Mouse (Mus musculus) CH12.LX (cell line): ENCODE data around the gene A530064D06Rik. TPM values are rescaled to one million over a fixed set of nuclear protein-coding genes. Genes with fewer than 3 reads are reported as not detected.

Source experiments
- DNase-seq: peaks from one replicate; pipeline ENCODE4 v3.0.0-alpha.2; 2013; ENCODE audit errors: extremely low read depth
- H3K27ac ChIP-seq: 2 replicates; pipeline ENCODE4 v1.5.1; 2012; ENCODE audit warnings: low read depth, mild to moderate bottlenecking, control low read depth, moderate library complexity; ENCODE audit not compliant: insufficient read depth
- H3K27me3 ChIP-seq: replicated peaks from 2 replicates; pipeline ENCODE3; 2012; ENCODE audit warnings: inconsistent platforms
- H3K36me3 ChIP-seq, 2 experiments: replicated peaks in 1 of 2; 2 replicates each; pipeline versions ENCODE3 to v1.6.1; 2012; ENCODE audit warnings: inconsistent platforms in 1 of 2, low read length in 1 of 2, mild to moderate bottlenecking in 1 of 2, mixed read lengths in 1 of 2, moderate library complexity in 1 of 2; ENCODE audit not compliant: control insufficient read depth in 1 of 2, insufficient read depth in 1 of 2
- H3K4me1 ChIP-seq, 2 experiments: 2 replicates each; pipeline ENCODE4 v1.6.1; 2012; ENCODE audit warnings: inconsistent platforms in 1 of 2, moderate library complexity in 1 of 2; ENCODE audit not compliant: insufficient read depth in 2 of 2, control insufficient read depth in 1 of 2
- H3K4me2 ChIP-seq: 2 replicates; pipeline ENCODE4 v1.6.1; 2012; ENCODE audit warnings: low read depth, mild to moderate bottlenecking, control low read depth; ENCODE audit not compliant: poor library complexity, insufficient read depth, severe bottlenecking
- H3K4me3 ChIP-seq, 3 experiments: fragments of 150-350 bp in 1 of 3; sonication (generic) in 1 of 3; replicated peaks in 1 of 3; 2 replicates each; pipeline versions ENCODE3 to v1.5.1; 2011 to 2012; ENCODE audit warnings: low read depth in 2 of 3, low read length in 2 of 3, mild to moderate bottlenecking in 2 of 3, moderate library complexity in 2 of 3, control low read depth in 1 of 3, improper control_type of control experiment in 1 of 3, inconsistent platforms in 1 of 3, mixed read lengths in 1 of 3; ENCODE audit not compliant: poor library complexity in 1 of 3
- H3K79me2 ChIP-seq: replicated peaks from 2 replicates; pipeline ENCODE4 v1.6.1; 2012; ENCODE audit warnings: mild to moderate bottlenecking, moderate library complexity; ENCODE audit not compliant: control insufficient read depth, poor library complexity, insufficient read depth, severe bottlenecking; ENCODE audit errors: extremely low read depth
- H3K9ac ChIP-seq: 2 replicates; pipeline ENCODE4 v1.6.1; 2012; ENCODE audit warnings: low read depth, mild to moderate bottlenecking, control low read depth, moderate library complexity; ENCODE audit not compliant: insufficient read depth
- H3K9me3 ChIP-seq: replicated peaks from 2 replicates; pipeline ENCODE3; 2012; ENCODE audit warnings: low read length, inconsistent platforms, mixed read lengths
- BHLHE40 ChIP-seq: IDR thresholded peaks from 2 replicates; pipeline ENCODE4 v1.6.1; 2011; ENCODE audit warnings: mild to moderate bottlenecking, low read depth, low read length, improper control_type of control experiment
- CHD2 ChIP-seq: IDR thresholded peaks from 2 replicates; pipeline ENCODE4 v1.6.1; 2011; ENCODE audit warnings: low read length, improper control_type of control experiment
- CTCF ChIP-seq, 2 experiments: IDR thresholded peaks in 1 of 2; conservative IDR thresholded peaks in 1 of 2; 2 replicates each; pipeline ENCODE4 v1.5.1; 2011 to 2012; ENCODE audit warnings: low read depth in 2 of 2, low read length in 2 of 2, improper control_type of control experiment in 1 of 2, inconsistent platforms in 1 of 2, mild to moderate bottlenecking in 1 of 2, moderate library complexity in 1 of 2
- E2F4 ChIP-seq: IDR thresholded peaks from 2 replicates; pipeline ENCODE4 v1.6.1; 2011; ENCODE audit warnings: low read depth, low read length, improper control_type of control experiment; ENCODE audit not compliant: insufficient replicate concordance
- ELF1 ChIP-seq: IDR thresholded peaks from 2 replicates; pipeline ENCODE4 v1.6.1; 2014; ENCODE audit warnings: low read depth, mild to moderate bottlenecking, inconsistent platforms, low read length, improper control_type of control experiment
- GABPA ChIP-seq: IDR thresholded peaks from 2 replicates; pipeline ENCODE4 v1.6.1; 2012; ENCODE audit warnings: low read depth, low read length, improper control_type of control experiment, inconsistent platforms; ENCODE audit not compliant: insufficient replicate concordance
- HCFC1 ChIP-seq: IDR thresholded peaks from 2 replicates; pipeline ENCODE4 v1.6.1; 2012; ENCODE audit warnings: low read depth, mild to moderate bottlenecking, inconsistent platforms, low read length, improper control_type of control experiment
- IRF4 ChIP-seq: IDR thresholded peaks from 2 replicates; pipeline ENCODE4 v1.6.1; 2014; ENCODE audit warnings: low read depth, mild to moderate bottlenecking, inconsistent platforms, low read length, improper control_type of control experiment
- KAT2A ChIP-seq: IDR thresholded peaks from 2 replicates; pipeline ENCODE4 v1.6.1; 2012; ENCODE audit warnings: low read length, improper control_type of control experiment, inconsistent platforms; ENCODE audit not compliant: insufficient replicate concordance
- MAFK ChIP-seq: IDR thresholded peaks from 2 replicates; pipeline ENCODE4 v1.6.1; 2011; ENCODE audit warnings: low read length, improper control_type of control experiment; ENCODE audit not compliant: insufficient replicate concordance
- MAX ChIP-seq: IDR thresholded peaks from 2 replicates; pipeline ENCODE4 v1.6.1; 2011; ENCODE audit warnings: low read length, improper control_type of control experiment
- MAZ ChIP-seq: IDR thresholded peaks from 2 replicates; pipeline ENCODE4 v1.6.1; 2012; ENCODE audit warnings: low read depth, mild to moderate bottlenecking, inconsistent platforms, low read length, improper control_type of control experiment, moderate library complexity
- MEF2A ChIP-seq: IDR thresholded peaks from 2 replicates; pipeline ENCODE4 v1.6.1; 2014; ENCODE audit warnings: low read depth, mild to moderate bottlenecking, inconsistent platforms, low read length, improper control_type of control experiment, borderline replicate concordance
- MYC ChIP-seq: IDR thresholded peaks from 2 replicates; pipeline ENCODE4 v1.6.1; 2011; ENCODE audit warnings: low read depth, mild to moderate bottlenecking, improper control_type of control experiment, low read length
- NELFE ChIP-seq: IDR thresholded peaks from 2 replicates; pipeline ENCODE4 v1.6.1; 2011; ENCODE audit warnings: low read depth, low read length, improper control_type of control experiment
- NRF1 ChIP-seq: IDR thresholded peaks from 2 replicates; pipeline ENCODE4 v1.6.1; 2014; ENCODE audit warnings: low read depth, mild to moderate bottlenecking, inconsistent platforms, low read length, improper control_type of control experiment, moderate library complexity
- PAX5 ChIP-seq: IDR thresholded peaks from 2 replicates; pipeline ENCODE4 v1.6.1; 2012; ENCODE audit warnings: low read length, inconsistent platforms, mixed read lengths
- POLR2A ChIP-seq: IDR thresholded peaks from 2 replicates; pipeline ENCODE4 v1.6.1; 2011; ENCODE audit warnings: low read depth, mild to moderate bottlenecking, improper control_type of control experiment, low read length
- POLR2AphosphoS2 ChIP-seq: IDR thresholded peaks from 2 replicates; pipeline ENCODE4 v1.6.1; 2011; ENCODE audit warnings: low read depth, low read length, improper control_type of control experiment
- RAD21 ChIP-seq: IDR thresholded peaks from 2 replicates; pipeline ENCODE4 v1.6.1; 2011; ENCODE audit warnings: low read depth, mild to moderate bottlenecking, low read length, improper control_type of control experiment, moderate library complexity
- RCOR1 ChIP-seq: conservative IDR thresholded peaks from 2 replicates; pipeline ENCODE4 v1.6.1; 2012; ENCODE audit warnings: low read depth, mild to moderate bottlenecking, inconsistent platforms, low read length, improper control_type of control experiment
- SIN3A ChIP-seq: IDR thresholded peaks from 2 replicates; pipeline ENCODE4 v1.6.1; 2012; ENCODE audit warnings: low read length, improper control_type of control experiment, inconsistent platforms
- SMC3 ChIP-seq: IDR thresholded peaks from 2 replicates; pipeline ENCODE4 v1.6.1; 2011; ENCODE audit warnings: low read depth, low read length, improper control_type of control experiment
- TBP ChIP-seq: conservative IDR thresholded peaks from 2 replicates; pipeline ENCODE4 v1.6.1; 2011; ENCODE audit warnings: low read depth, low read length, improper control_type of control experiment
- TCF12 ChIP-seq: IDR thresholded peaks from 2 replicates; pipeline ENCODE4 v1.6.1; 2014; ENCODE audit warnings: low read depth, mild to moderate bottlenecking, inconsistent platforms, low read length, improper control_type of control experiment
- USF2 ChIP-seq: conservative IDR thresholded peaks from 2 replicates; pipeline ENCODE4 v1.6.1; 2011; ENCODE audit warnings: low read depth, low read length, improper control_type of control experiment
- ZC3H11A ChIP-seq: IDR thresholded peaks from 2 replicates; pipeline ENCODE4 v1.6.1; 2012; ENCODE audit warnings: low read depth, mild to moderate bottlenecking, inconsistent platforms, low read length, improper control_type of control experiment
- ZKSCAN1 ChIP-seq: IDR thresholded peaks from 2 replicates; pipeline ENCODE4 v1.6.1; 2012; ENCODE audit warnings: low read depth, inconsistent platforms, low read length, improper control_type of control experiment, borderline replicate concordance
- ZNF384 ChIP-seq: IDR thresholded peaks from 2 replicates; pipeline ENCODE4 v1.6.1; 2012; ENCODE audit warnings: low read depth, low read length, improper control_type of control experiment, inconsistent platforms
- dilution Hi-C: fragments of 300-500 bp; cut with MboI; formaldehyde crosslinking; loops from 2 replicates; pipeline ENCODE4 v1.14.3; 2020; ENCODE audit warnings: low sequenced_read_pairs; ENCODE audit not compliant: extremely low pct_unique_long_range_greater_than_20kb, extremely low pct_ligation_motif_present
- in situ Hi-C: fragments of 300-500 bp; cut with MboI; formaldehyde crosslinking; loops from 3 replicates; pipeline ENCODE4 v1.14.3; 2019; ENCODE audit warnings: low sequenced_read_pairs, low pct_ligation_motif_present, low pct_unique_long_range_greater_than_20kb, mixed read lengths
- polyA plus RNA-seq: library from polyadenylated mRNA; unstranded; fragments of >175 nt; gene quantifications from 2 replicates; pipeline ENCODE4 v1.2.1, GENCODE M21; 2012; ENCODE audit warnings: low read depth; ENCODE audit not compliant: insufficient read length
- total RNA-seq, 2 experiments: library from RNA; depleted of rRNA; stranded (reverse); fragments of 300-350 nt in 1 of 2; fragments of >200 nt in 1 of 2; gene quantifications; 2 replicates each; pipeline ENCODE4 v1.2.3; 2012 to 2014

A530064D06Rik gene
- total and polyA plus RNA-seq, 3 experiments, result 0.15 to 0.60 TPM; not detected in 1

DNA sequence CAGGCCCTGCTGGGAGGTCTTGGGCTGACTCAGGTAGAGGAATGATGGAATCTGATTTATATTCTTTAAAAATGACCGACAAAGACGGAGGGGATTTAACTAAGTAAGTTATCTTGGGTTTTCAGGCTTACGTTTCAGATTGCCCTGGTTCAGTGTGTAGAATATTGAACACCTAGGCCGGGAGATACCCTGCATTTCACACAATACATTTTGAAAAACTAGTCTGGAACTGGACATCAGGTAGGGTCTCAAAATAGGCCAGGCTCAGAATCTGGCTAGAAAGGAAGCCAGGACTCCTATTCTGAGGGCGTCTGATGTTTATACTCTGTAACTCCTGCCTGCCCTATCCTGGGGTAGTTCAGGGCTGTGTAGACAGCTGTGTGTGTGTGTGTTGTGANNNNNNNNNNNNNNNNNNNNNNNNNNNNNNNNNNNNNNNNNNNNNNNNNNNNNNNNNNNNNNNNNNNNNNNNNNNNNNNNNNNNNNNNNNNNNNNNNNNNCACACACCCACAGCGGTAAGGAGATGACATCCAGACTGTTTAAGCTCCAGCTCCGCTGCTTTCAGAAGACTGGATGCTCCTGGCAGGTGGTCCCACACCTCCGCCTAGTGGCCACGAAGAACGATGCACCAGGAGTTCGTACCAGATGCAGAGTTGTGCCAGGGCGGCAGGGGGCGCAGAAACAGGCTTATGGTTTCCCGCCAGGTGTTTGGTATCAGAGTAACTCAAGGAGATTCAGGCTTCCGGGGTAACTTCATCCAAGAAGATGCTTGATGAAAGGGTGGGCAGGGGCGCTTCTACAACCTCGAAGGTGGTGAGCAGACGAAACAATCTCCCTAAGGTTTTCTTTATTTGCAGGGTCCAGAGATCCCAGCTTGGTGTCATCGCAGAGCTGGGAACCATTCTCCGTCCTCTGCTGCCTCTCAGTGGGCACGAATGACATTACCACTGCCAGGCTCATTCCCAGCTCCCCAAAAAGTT is 66.3 kb downstream of the A530064D06Rik start:
- dilution Hi-C loops, result no loop called here

DNA sequence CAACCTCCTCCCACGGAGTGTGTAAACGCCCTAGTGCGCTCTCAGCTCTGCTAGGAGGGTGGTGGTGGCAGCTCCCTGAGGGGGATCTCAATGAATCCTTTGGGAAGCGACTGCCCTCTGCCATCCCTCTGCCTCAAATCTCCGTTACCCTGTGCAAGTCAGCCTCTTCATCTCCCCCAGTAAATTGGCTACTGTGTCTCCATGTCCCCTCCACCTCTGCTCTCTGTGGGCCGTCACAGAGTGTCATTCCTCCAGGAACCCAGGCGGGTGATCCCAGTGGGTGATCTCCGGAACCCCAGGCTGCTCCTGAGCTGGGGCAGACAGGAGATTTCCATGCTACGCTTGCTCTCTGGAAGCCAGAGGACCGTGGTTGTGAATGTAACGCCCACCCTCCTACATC is 67.8 kb downstream of the A530064D06Rik start:
- TF ChIP-seq NELFE (no peak), ELF1 (no peak), MAFK (no peak), MAZ (no peak), POLR2AphosphoS2 (no peak), KAT2A (no peak), PAX5 (no peak), TBP (no peak), SIN3A (no peak), MAX (no peak), POLR2A (no peak), CHD2 (no peak), MEF2A (no peak), CTCF (conservative IDR thresholded peaks at IDR 0.05 in 1 of 2, IDR thresholded peaks at IDR 0.05 in 1 of 2; ENCODE audit: low read depth in 2 of 2, low read length in 2 of 2) (no peak), RAD21 (no peak), GABPA (no peak)
- dilution Hi-C loops (no loop called here), in situ Hi-C loops (loop anchor here (5.0 to 10.0 kb wide), 2 partner anchors 55 to 302 kb away; no protein-coding TSS in a partner anchor)
- no peak overlapping the region for H3K4me3 ChIP-seq
- no peaks in the 10 kb centered on the region for H3K79me2 ChIP-seq
- H3K9me3 ChIP-seq, result peaks cover 23% of the 10 kb centered on the region
- H3K36me3 ChIP-seq, result no peaks in the 10 kb centered on the region
- H3K4me2 ChIP-seq, result no peak overlapping the region
- no peak overlapping the region for H3K9ac ChIP-seq
- peaks cover 2 to 43% of the 10 kb centered on the region in 2 experiments; a peak in 3 of 4 replicates for H3K4me1 ChIP-seq
- no peak for DNase-seq
- H3K27ac ChIP-seq, result no peak overlapping the region
- H3K27me3 ChIP-seq, result no peaks in the 10 kb centered on the region

More for the DNA sequence above, 66.3 kb downstream of the A530064D06Rik start:
- in situ Hi-C loops, result loop anchor here (25.0 kb wide), 1 partner anchor 187 kb away; the partner anchor contains the start of gene Treml2
- peak overlapping the region in 2 of 3 experiments; percentile 32 to 35 for H3K4me3 ChIP-seq
- no peaks in the 10 kb centered on the region for H3K27me3 ChIP-seq
- H3K36me3 ChIP-seq, result no peaks in the 10 kb centered on the region
- H3K9me3 ChIP-seq, result peaks cover 16% of the 10 kb centered on the region
- peak overlapping the region; percentile 52; the same call in 1 of the 2 replicates for H3K4me2 ChIP-seq
- H3K4me1 ChIP-seq, result peaks cover 4 to 55% of the 10 kb centered on the region in 2 experiments
- no peaks in the 10 kb centered on the region for H3K79me2 ChIP-seq
- H3K9ac ChIP-seq, result no peak overlapping the region
- TF ChIP-seq TCF12, result peak; percentile 72
- TF ChIP-seq MYC, result 0 out of 2 replicates have a peak, but pooled peaks have one; percentile 19
- TF ChIP-seq MAX, result peak; percentile 71
- peak; percentile 87 for TF ChIP-seq SMC3
- TF ChIP-seq CTCF (conservative IDR thresholded peaks at IDR 0.05 in 1 of 2, IDR thresholded peaks at IDR 0.05 in 1 of 2; ENCODE audit: low read depth in 2 of 2, low read length in 2 of 2), result peak; percentile 55 to 93
- peak; percentile 74; the same call in 1 of the 2 replicates for TF ChIP-seq MAZ
- TF ChIP-seq HCFC1, result peak; percentile 57; the same call in 1 of the 2 replicates
- peak; percentile 87; the same call in 1 of the 2 replicates for TF ChIP-seq NELFE
- TF ChIP-seq ZC3H11A, result 0 out of 2 replicates have a peak, but pooled peaks have one; percentile 34
- peak; percentile 42; the same call in 1 of the 2 replicates for TF ChIP-seq CHD2
- TF ChIP-seq E2F4, result peak; percentile 95
- TF ChIP-seq SIN3A, result peak; percentile 60
- peak; percentile 77 for TF ChIP-seq IRF4
- TF ChIP-seq ZNF384, result peak; percentile 55
- TF ChIP-seq BHLHE40, result peak; percentile 54; the same call in 1 of the 2 replicates
- no peak for TF ChIP-seq ZKSCAN1
- TF ChIP-seq RCOR1, result 0 out of 2 replicates have a peak, but pooled peaks have one; percentile 55
- no peak for TF ChIP-seq PAX5
- no peak for TF ChIP-seq USF2
- peak; percentile 30; the same call in 1 of the 2 replicates for TF ChIP-seq NRF1
- peak; percentile 74 for TF ChIP-seq ELF1
- TF ChIP-seq MEF2A, result 0 out of 2 replicates have a peak, but pooled peaks have one; percentile 9
- no peak for TF ChIP-seq TBP
- TF ChIP-seq POLR2AphosphoS2, result no peak
- TF ChIP-seq RAD21, result peak; percentile 64
- TF ChIP-seq, all 38 proteins: peak for 20
- no peak overlapping the region for H3K27ac ChIP-seq
- peak; percentile 89 for DNase-seq
